Mouse (Mus musculus) spleen, adult 10 weeks (tissue): ENCODE measurements around the gene Alcam. TPM values are rescaled to one million over a fixed set of nuclear protein-coding genes. Genes with fewer than 3 reads are reported as not detected.

Source experiments
- polyA plus RNA-seq: library from polyadenylated mRNA; stranded (reverse); fragments of 350-450 nt; fragmentation: Illumina TruSeq; extraction: RNeasy Lipid Tissue Mini Kit (QIAGEN cat#74804); gene quantifications from one replicate; pipeline ENCODE4 v1.2.3, GENCODE M21; 2015; ENCODE audit warnings: low replicate concordance; ENCODE audit not compliant: insufficient read depth

Alcam gene
- 34.8 TPM for polyA plus RNA-seq

GRCm38 (mm10) chr16:52453971-52454514, at the start of gene Alcam:
Gene Alcam, minus strand, starts transcription at chr16:52454074.

